Mouse (Mus musculus): ENCODE measurements around the gene Robo2. TPM values are rescaled to one million over a fixed set of nuclear protein-coding genes. Genes with fewer than 3 reads are reported as not detected.

Gene Robo2
- polyA plus RNA-seq, 1 experiment from 2014 or later, result 65.3 TPM

GRCm38 (mm10) chr16:74409548-74409947, 2.1 kb downstream of the Robo2 start:
- Histone ChIP-seq H3K36me3 (replicated peaks) (no peaks in the 10 kb centered on the region), H3K4me1 (peaks cover 11% of the 10 kb centered on the region; the same call in 1 of the 2 replicates), H3K4me3 (replicated peaks) (peak overlapping the region; percentile 65), H3K27me3 (0 out of 2 replicates have a peak, but pooled peaks cover 5% of the 10 kb centered on the region), H3K9ac (peak overlapping the region; percentile 5; the same call in 1 of the 2 replicates), H3K4me2 (peak overlapping the region; percentile 92), H3K27ac (no peak overlapping the region), H3K9me3 (no peaks in the 10 kb centered on the region)
- WGBS, result 73% methylated on average over 4 of the region's 4 CpGs
- ATAC-seq (ENCODE audit: low FRiP score), result no peak

GRCm38 (mm10) chr16:74408566-74408965, 3.1 kb downstream of the Robo2 start:
- no peak overlapping the region for H3K9ac ChIP-seq
- H3K36me3 ChIP-seq (replicated peaks), result no peaks in the 10 kb centered on the region
- H3K27ac ChIP-seq, result no peak overlapping the region
- ATAC-seq (ENCODE audit: low FRiP score), result no peak
- 0 out of 2 replicates have a peak, but pooled peaks cover 5% of the 10 kb centered on the region for H3K27me3 ChIP-seq
- peak overlapping the region; percentile 65 for H3K4me3 ChIP-seq (replicated peaks)
- H3K4me1 ChIP-seq, result peaks cover 11% of the 10 kb centered on the region; the same call in 1 of the 2 replicates
- H3K4me2 ChIP-seq, result peak overlapping the region; percentile 92
- WGBS, result 73% methylated on average over 1 of the region's 1 CpGs
- no peaks in the 10 kb centered on the region for H3K9me3 ChIP-seq

GRCm38 (mm10) chr16:74397291-74397690, 14.3 kb downstream of the Robo2 start:
- WGBS, result 12% methylated on average over 2 of the region's 2 CpGs
- Histone ChIP-seq H3K4me1 (peaks cover 12% of the 10 kb centered on the region), H3K27me3 (no peaks in the 10 kb centered on the region), H3K4me2 (peak overlapping the region; percentile 8; the same call in 1 of the 2 replicates), H3K4me3 (replicated peaks) (no peak overlapping the region), H3K36me3 (replicated peaks) (no peaks in the 10 kb centered on the region), H3K9ac (no peak overlapping the region), H3K27ac (no peak overlapping the region), H3K9me3 (no peaks in the 10 kb centered on the region)
- ATAC-seq (ENCODE audit: low FRiP score), result peak; percentile 86

GRCm38 (mm10) chr16:74395678-74396077, 15.9 kb downstream of the Robo2 start:
- H3K36me3 ChIP-seq (replicated peaks), result no peaks in the 10 kb centered on the region
- H3K27ac ChIP-seq, result no peak overlapping the region
- peaks cover 12% of the 10 kb centered on the region for H3K4me1 ChIP-seq
- no peak overlapping the region for H3K9ac ChIP-seq
- no peaks in the 10 kb centered on the region for H3K9me3 ChIP-seq
- H3K27me3 ChIP-seq, result no peaks in the 10 kb centered on the region
- ATAC-seq (ENCODE audit: low FRiP score), result no peak
- H3K4me3 ChIP-seq (replicated peaks), result no peak overlapping the region
- H3K4me2 ChIP-seq, result no peak overlapping the region
- 87% methylated on average over 2 of the region's 2 CpGs for WGBS

- Histone ChIP-seq H3K27ac (no peak overlapping the region), H3K4me2 (no peak overlapping the region), H3K9ac (no peak overlapping the region), H3K4me1 (peaks cover 15% of the 10 kb centered on the region; the same call in 1 of the 2 replicates), H3K4me3 (replicated peaks) (no peak overlapping the region), H3K9me3 (no peaks in the 10 kb centered on the region), H3K27me3 (no peaks in the 10 kb centered on the region), H3K36me3 (replicated peaks) (no peaks in the 10 kb centered on the region)
- ATAC-seq (ENCODE audit: low FRiP score), result no peak
- 49% methylated on average over 2 of the region's 2 CpGs for WGBS
Measured at GRCm38 (mm10) chr16:74379458-74379857, 32.2 kb downstream of the Robo2 start.

- WGBS, result 31% methylated on average over 12 of the region's 12 CpGs
- H3K27me3 ChIP-seq, result no peaks in the 10 kb centered on the region
- peak; percentile 78 for ATAC-seq (ENCODE audit: low FRiP score)
- no peak overlapping the region for H3K9ac ChIP-seq
- no peak overlapping the region for H3K4me3 ChIP-seq (replicated peaks)
- H3K4me2 ChIP-seq, result peak overlapping the region; percentile 6; the same call in 1 of the 2 replicates
- peaks cover 26% of the 10 kb centered on the region; the same call in 1 of the 2 replicates for H3K4me1 ChIP-seq
- H3K27ac ChIP-seq, result no peak overlapping the region
- H3K36me3 ChIP-seq (replicated peaks), result no peaks in the 10 kb centered on the region
- H3K9me3 ChIP-seq, result no peaks in the 10 kb centered on the region
Measured at GRCm38 (mm10) chr16:74375342-74375940, 36.2 kb downstream of the Robo2 start.

GRCm38 (mm10) chr16:74374540-74374939, 37.1 kb downstream of the Robo2 start:
- Histone ChIP-seq H3K4me3 (replicated peaks) (no peak overlapping the region), H3K27me3 (no peaks in the 10 kb centered on the region), H3K27ac (no peak overlapping the region; the same call in 1 of the 2 replicates), H3K4me1 (peaks cover 26% of the 10 kb centered on the region; the same call in 1 of the 2 replicates), H3K4me2 (no peak overlapping the region), H3K9ac (no peak overlapping the region), H3K9me3 (no peaks in the 10 kb centered on the region), H3K36me3 (replicated peaks) (no peaks in the 10 kb centered on the region)
- ATAC-seq (ENCODE audit: low FRiP score), result 0 out of 2 replicates have a peak, but pooled peaks have one; percentile 27
- 72% methylated on average over 5 of the region's 5 CpGs for WGBS

- Histone ChIP-seq H3K4me3 (replicated peaks) (no peak overlapping the region), H3K27me3 (no peaks in the 10 kb centered on the region), H3K4me1 (peaks cover 26% of the 10 kb centered on the region; the same call in 1 of the 2 replicates), H3K9me3 (no peaks in the 10 kb centered on the region), H3K36me3 (replicated peaks) (no peaks in the 10 kb centered on the region), H3K27ac (no peak overlapping the region), H3K4me2 (no peak overlapping the region), H3K9ac (no peak overlapping the region)
- ATAC-seq (ENCODE audit: low FRiP score), result no peak
- WGBS, result 59% methylated on average over 3 of the region's 3 CpGs
Measured at GRCm38 (mm10) chr16:74373407-74373806, 38.2 kb downstream of the Robo2 start.

- H3K4me3 ChIP-seq (replicated peaks), result no peak overlapping the region
- H3K27ac ChIP-seq, result no peak overlapping the region
- H3K36me3 ChIP-seq (replicated peaks), result no peaks in the 10 kb centered on the region
- H3K9me3 ChIP-seq, result no peaks in the 10 kb centered on the region
- H3K27me3 ChIP-seq, result no peaks in the 10 kb centered on the region
- peaks cover 26% of the 10 kb centered on the region; the same call in 1 of the 2 replicates for H3K4me1 ChIP-seq
- no peak overlapping the region for H3K9ac ChIP-seq
- WGBS, result 50% methylated on average over 1 of the region's 1 CpGs
- H3K4me2 ChIP-seq, result no peak overlapping the region
- no peak for ATAC-seq (ENCODE audit: low FRiP score)
Measured at GRCm38 (mm10) chr16:74372876-74373275, 38.7 kb downstream of the Robo2 start.

- no peak overlapping the region for H3K9ac ChIP-seq
- H3K27ac ChIP-seq, result no peak overlapping the region
- H3K27me3 ChIP-seq, result no peaks in the 10 kb centered on the region
- no peaks in the 10 kb centered on the region for H3K36me3 ChIP-seq (replicated peaks)
- 0 out of 2 replicates have a peak, but pooled peaks have one; percentile 3 for ATAC-seq (ENCODE audit: low FRiP score)
- no peaks in the 10 kb centered on the region for H3K9me3 ChIP-seq
- H3K4me2 ChIP-seq, result no peak overlapping the region
- 58% methylated on average over 6 of the region's 6 CpGs for WGBS
- peaks cover 5% of the 10 kb centered on the region for H3K4me1 ChIP-seq
- H3K4me3 ChIP-seq (replicated peaks), result no peak overlapping the region
Measured at GRCm38 (mm10) chr16:74348437-74348836, 63.2 kb downstream of the Robo2 start.

GRCm38 (mm10) chr16:74338969-74339630, 72.5 kb downstream of the Robo2 start:
- Histone ChIP-seq H3K4me3 (replicated peaks) (no peak overlapping the region), H3K4me1 (no peaks in the 10 kb centered on the region), H3K4me2 (no peak overlapping the region), H3K36me3 (replicated peaks) (no peaks in the 10 kb centered on the region), H3K27ac (no peak overlapping the region), H3K9me3 (no peaks in the 10 kb centered on the region), H3K27me3 (no peaks in the 10 kb centered on the region), H3K9ac (no peak overlapping the region)
- ATAC-seq (ENCODE audit: low FRiP score), result 0 out of 2 replicates have a peak, but pooled peaks have one; percentile 30
- WGBS, result 78% methylated on average over 9 of the region's 9 CpGs

- no peak overlapping the region for H3K4me3 ChIP-seq (replicated peaks)
- no peak overlapping the region for H3K27ac ChIP-seq
- peak; percentile 69 for ATAC-seq (ENCODE audit: low FRiP score)
- no peak overlapping the region for H3K4me2 ChIP-seq
- H3K9me3 ChIP-seq, result no peaks in the 10 kb centered on the region
- peaks cover 9% of the 10 kb centered on the region for H3K4me1 ChIP-seq
- H3K9ac ChIP-seq, result no peak overlapping the region
- 35% methylated on average over 9 of the region's 9 CpGs for WGBS
- H3K27me3 ChIP-seq, result no peaks in the 10 kb centered on the region
- H3K36me3 ChIP-seq (replicated peaks), result no peaks in the 10 kb centered on the region
Measured at GRCm38 (mm10) chr16:74321666-74322371, 89.8 kb downstream of the Robo2 start.
